Mouse (Mus musculus) limb, embryonic 13.5 days (tissue): ENCODE data around the gene Rpsa. TPM values are rescaled to one million over a fixed set of nuclear protein-coding genes. Genes with fewer than 3 reads are reported as not detected.
"Not testable (repeated sequence)": the region's sequence is repeated elsewhere in the genome, so short reads cannot be mapped to it uniquely, and the experiment has no call there.

Source experiments
- ATAC-seq: fragments of 200-750 bp; cut with Nextera tagmentation; 2 replicates; pipeline ENCODE4 v1.8.0; 2017; ENCODE audit warnings: low read depth, moderate number of reproducible peaks, moderate TSS enrichment; ENCODE audit not compliant: low FRiP score
- H3K27ac ChIP-seq: fragments of 300-500 bp; sonication (generic); 2 replicates; pipeline ENCODE4 v1.5.1; 2015; ENCODE audit warnings: inconsistent platforms, mild to moderate bottlenecking, moderate library complexity
- H3K27me3 ChIP-seq: fragments of 300-500 bp; sonication (generic); 2 replicates; pipeline ENCODE4 v1.6.1; 2015; ENCODE audit warnings: mild to moderate bottlenecking, inconsistent platforms
- H3K36me3 ChIP-seq: fragments of 300-500 bp; sonication (generic); 2 replicates; pipeline ENCODE4 v1.6.1; 2015; ENCODE audit warnings: inconsistent platforms, mild to moderate bottlenecking, moderate library complexity
- H3K4me1 ChIP-seq: fragments of 300-500 bp; sonication (generic); 2 replicates; pipeline ENCODE4 v1.6.1; 2015; ENCODE audit warnings: inconsistent platforms
- H3K4me2 ChIP-seq: fragments of 300-500 bp; sonication (generic); replicated peaks from 2 replicates; pipeline ENCODE4 v1.6.1; 2015; ENCODE audit warnings: inconsistent platforms, mild to moderate bottlenecking, moderate library complexity
- H3K4me3 ChIP-seq: fragments of 300-500 bp; sonication (generic); 2 replicates; pipeline ENCODE4 v1.5.1; 2015; ENCODE audit warnings: moderate library complexity, mild to moderate bottlenecking, inconsistent platforms
- H3K9ac ChIP-seq: fragments of 300-500 bp; sonication (generic); 2 replicates; pipeline ENCODE4 v1.6.1; 2015; ENCODE audit warnings: mild to moderate bottlenecking, inconsistent platforms
- H3K9me3 ChIP-seq: fragments of 300-500 bp; sonication (generic); 2 replicates; pipeline ENCODE4 v1.6.1; 2016; ENCODE audit warnings: inconsistent platforms
- WGBS: fragments of 180-500 bp; shearing (Covaris S2); methylation state at CpG from one replicate; pipeline ENCODE4 v1.1.7; 2015; 5-methylcytosine and 5-hydroxymethylcytosine counted together
- polyA plus RNA-seq: library from polyadenylated mRNA; unstranded; fragments of >200 nt; fragmentation: Nextera tagmentation; extraction: Ambion mirVana; gene quantifications from 2 replicates; pipeline ENCODE4 v1.2.1, GENCODE M21; 2015

The Rpsa gene
- polyA plus RNA-seq, 1 experiment from 2014 or later = 1,301 TPM

DNA sequence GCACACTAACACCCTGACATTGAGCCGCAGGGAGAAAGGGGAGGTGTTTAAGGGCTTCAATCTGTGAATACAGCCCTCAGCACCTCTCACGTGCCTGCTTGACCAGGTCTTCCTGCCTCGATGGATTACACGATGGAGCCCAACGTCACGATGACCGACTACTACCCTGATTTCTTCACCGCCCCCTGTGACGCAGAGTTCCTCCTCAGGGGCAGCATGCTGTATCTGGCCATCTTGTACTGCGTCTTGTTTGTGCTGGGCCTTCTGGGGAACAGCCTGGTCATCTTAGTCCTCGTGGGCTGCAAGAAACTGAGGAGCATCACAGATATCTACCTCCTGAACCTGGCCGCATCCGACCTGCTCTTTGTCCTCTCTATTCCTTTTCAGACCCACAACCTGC, 33.8 kb upstream of the Rpsa start:
- H3K4me2 ChIP-seq = no peak overlapping the region
- no peaks in the 10 kb centered on the region for H3K36me3 ChIP-seq
- no peaks in the 10 kb centered on the region for H3K27me3 ChIP-seq
- H3K4me3 ChIP-seq = no peak overlapping the region
- H3K4me1 ChIP-seq = no peaks in the 10 kb centered on the region
- 0 out of 2 replicates have a peak, but pooled peaks cover 3% of the 10 kb centered on the region for H3K9me3 ChIP-seq
- no peak overlapping the region for H3K9ac ChIP-seq
- ATAC-seq = no peak
- H3K27ac ChIP-seq = no peak overlapping the region
- 87% methylated on average over 13 of the region's 13 CpGs for WGBS

DNA sequence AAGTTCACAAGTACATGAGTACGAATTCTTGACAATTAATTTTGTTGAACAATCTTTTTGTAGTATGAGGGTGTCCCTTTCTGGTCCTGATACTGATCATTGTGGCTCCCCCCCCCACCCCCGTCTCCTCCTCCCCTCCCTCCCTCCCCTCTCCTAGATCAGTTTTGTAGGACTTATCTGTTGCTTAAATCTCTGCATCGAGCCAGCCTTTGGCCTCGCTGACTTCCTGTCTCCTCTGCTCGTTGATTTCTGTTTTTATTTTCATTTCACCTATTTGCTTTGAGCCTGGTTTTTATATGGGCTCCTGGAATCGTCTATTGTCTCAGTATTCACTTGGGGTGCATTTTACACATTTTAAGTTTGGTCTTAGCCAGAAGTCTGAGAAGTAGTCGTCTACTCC, 31.6 kb upstream of the Rpsa start:
- Histone ChIP-seq H3K4me1 (no peaks in the 10 kb centered on the region), H3K36me3 (no peaks in the 10 kb centered on the region), H3K9ac (no peak overlapping the region), H3K27ac (no peak overlapping the region), H3K27me3 (no peaks in the 10 kb centered on the region), H3K4me2 (no peak overlapping the region), H3K9me3 (no peaks in the 10 kb centered on the region), H3K4me3 (no peak overlapping the region)
- no peak for ATAC-seq
- 64% methylated on average over 7 of the region's 7 CpGs for WGBS

DNA sequence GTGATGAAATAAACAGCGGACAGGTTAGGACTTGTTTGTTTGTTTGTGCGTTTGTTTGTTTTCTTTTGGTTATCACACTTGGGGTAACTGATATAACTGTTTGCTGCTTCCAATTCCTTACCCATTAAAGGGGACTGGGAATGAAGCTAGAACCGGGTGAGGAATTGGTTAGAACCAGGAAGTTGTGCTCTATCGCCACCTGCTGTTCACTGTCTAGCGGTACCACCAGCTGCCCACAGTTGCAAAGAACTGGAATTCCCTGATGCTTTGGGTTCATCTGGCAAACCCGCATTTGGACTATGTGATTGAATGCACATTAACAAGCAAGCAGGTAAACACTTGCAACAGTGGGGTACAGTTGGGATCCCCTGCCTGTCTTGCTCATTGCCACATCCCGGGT, 28.8 kb upstream of the Rpsa start:
- no peak overlapping the region for H3K27ac ChIP-seq
- H3K36me3 ChIP-seq = no peaks in the 10 kb centered on the region
- 19% methylated on average over 7 of the region's 7 CpGs for WGBS
- no peak overlapping the region for H3K4me2 ChIP-seq
- peaks cover 11% of the 10 kb centered on the region for H3K9me3 ChIP-seq
- no peak overlapping the region for H3K4me3 ChIP-seq
- no peaks in the 10 kb centered on the region for H3K27me3 ChIP-seq
- H3K4me1 ChIP-seq = no peaks in the 10 kb centered on the region
- ATAC-seq = no peak
- no peak overlapping the region for H3K9ac ChIP-seq

DNA sequence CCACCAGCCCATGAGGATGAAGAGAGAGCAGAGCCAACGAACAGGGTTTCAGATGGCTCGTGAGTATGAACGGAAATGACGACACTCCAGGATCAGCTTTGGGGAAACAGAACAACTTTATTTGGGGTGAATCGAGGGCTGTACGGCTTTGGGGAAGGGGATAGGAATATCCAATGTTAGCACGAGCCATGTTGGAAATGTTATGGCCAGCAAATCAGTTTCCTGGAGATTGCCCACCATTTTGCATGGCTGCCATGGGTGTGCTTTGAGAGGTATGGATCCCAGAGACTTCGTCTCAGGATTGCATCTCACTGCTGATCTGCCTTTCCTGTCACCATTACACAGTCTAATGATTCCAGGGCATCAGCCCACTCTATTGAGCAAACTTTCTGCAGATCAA, 28.2 kb upstream of the Rpsa start:
- no peak overlapping the region for H3K9ac ChIP-seq
- H3K27me3 ChIP-seq = no peaks in the 10 kb centered on the region
- no peak overlapping the region for H3K27ac ChIP-seq
- H3K4me3 ChIP-seq = no peak overlapping the region
- H3K9me3 ChIP-seq = peaks cover 16% of the 10 kb centered on the region
- H3K36me3 ChIP-seq = no peaks in the 10 kb centered on the region
- no peak for ATAC-seq
- H3K4me1 ChIP-seq = no peaks in the 10 kb centered on the region
- no peak overlapping the region for H3K4me2 ChIP-seq
- 86% methylated on average over 8 of the region's 8 CpGs for WGBS

DNA sequence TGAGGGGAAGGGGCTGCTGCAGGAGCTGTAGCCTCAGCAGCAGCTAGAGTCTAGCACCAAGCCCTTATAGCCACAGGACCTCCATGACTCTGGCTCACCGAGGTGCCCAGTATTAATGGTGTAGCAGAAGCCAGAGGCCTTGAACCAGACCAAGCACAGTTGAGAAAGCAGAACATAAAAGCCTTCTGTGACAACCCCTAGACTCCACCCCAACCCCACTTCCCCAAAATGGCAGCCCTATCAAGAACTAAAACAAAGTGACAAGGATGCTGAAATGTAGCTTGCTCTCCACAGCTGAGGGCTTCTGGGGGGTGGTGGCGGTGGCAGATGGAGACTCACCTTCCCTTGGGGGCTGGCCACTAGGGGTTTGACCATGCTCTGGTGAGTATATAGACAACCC, 26.3 kb upstream of the Rpsa start:
- H3K27ac ChIP-seq = no peak overlapping the region
- H3K27me3 ChIP-seq = no peaks in the 10 kb centered on the region
- peaks cover 16% of the 10 kb centered on the region for H3K9me3 ChIP-seq
- WGBS = 86% methylated on average over 2 of the region's 2 CpGs
- ATAC-seq = no peak
- no peaks in the 10 kb centered on the region for H3K4me1 ChIP-seq
- no peak overlapping the region for H3K4me2 ChIP-seq
- H3K9ac ChIP-seq = no peak overlapping the region
- no peaks in the 10 kb centered on the region for H3K36me3 ChIP-seq
- H3K4me3 ChIP-seq = no peak overlapping the region

DNA sequence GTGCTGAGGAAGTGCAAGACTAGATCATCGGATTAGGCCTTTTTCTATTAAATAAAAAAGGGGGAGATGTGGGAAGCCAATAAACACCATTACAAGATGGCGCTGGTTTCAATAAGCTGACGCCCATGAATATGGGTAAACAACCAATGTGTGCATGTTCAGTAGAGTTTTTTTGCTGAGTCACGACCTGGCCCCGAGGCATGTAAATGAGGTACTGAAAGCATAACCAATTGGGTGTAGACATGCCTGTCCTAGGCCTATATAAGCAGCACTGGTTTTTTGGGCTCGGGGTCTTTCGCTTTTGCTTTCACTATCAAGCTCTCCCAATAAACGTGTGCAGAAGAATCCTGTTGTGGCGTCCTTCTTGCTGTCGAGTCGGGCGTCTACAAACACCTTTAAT, 18.5 kb upstream of the Rpsa start:
- H3K4me2 ChIP-seq, H3K4me1 ChIP-seq, ATAC-seq, H3K27ac ChIP-seq, H3K4me3 ChIP-seq, H3K36me3 ChIP-seq, H3K27me3 ChIP-seq, H3K9ac ChIP-seq, H3K9me3 ChIP-seq: not testable (repeated sequence)
- 92% methylated on average over 12 of the region's 12 CpGs for WGBS

DNA sequence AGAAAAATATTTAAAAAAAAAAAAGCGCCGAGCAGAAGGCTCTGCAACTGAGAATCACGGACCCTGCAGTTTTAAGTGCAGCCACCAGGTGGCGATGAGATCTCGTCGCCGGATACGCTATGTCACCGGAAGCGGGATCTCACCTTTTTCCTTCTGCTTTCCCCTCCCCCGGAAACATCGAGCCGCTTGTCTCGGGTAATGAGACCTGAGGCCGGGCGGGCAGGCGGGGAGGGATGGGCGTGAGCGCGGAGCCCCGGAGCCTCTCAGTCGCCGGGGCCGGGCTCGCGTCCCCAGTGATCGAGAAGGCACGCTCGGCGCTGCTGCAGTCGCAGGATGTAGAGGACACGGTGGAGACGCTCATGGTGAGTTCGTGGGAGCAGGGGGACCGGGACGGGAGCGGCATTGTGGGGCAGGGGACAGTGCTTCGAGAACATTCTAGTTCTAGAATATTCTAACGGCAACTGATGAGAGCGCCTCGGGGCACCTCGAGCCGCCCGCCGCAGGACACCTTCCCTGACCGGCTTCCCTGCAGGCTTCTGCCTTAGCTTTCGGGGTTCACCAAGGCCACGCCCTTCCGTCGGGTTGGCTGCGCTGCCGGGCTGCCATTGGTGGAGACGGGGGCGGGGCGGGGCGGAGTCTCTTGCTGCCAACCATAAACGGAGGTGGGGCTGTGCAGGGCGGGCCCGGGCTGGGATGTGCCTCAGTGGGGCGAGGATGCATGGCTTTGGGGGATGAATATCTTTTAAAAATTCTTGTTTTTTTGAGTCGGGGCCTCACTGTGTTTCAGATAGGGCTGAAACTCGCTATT, 17.1 kb upstream of the Rpsa start, which contains the start of gene Slc25a38:
Slc25a38 (plus strand) TSS at position 164 of the 808 bp plus-strand sequence.
- no peaks in the 10 kb centered on the region for H3K27me3 ChIP-seq
- H3K9me3 ChIP-seq = no peaks in the 10 kb centered on the region
- peak within 1 kb of the TSS; percentile 75 for H3K4me2 ChIP-seq
- H3K9ac ChIP-seq = peak within 1 kb of the TSS; percentile 75
- no peaks in the 10 kb centered on the region for H3K36me3 ChIP-seq
- H3K4me1 ChIP-seq = peaks cover 7% of the 10 kb centered on the region; the same call in 1 of the 2 replicates
- peak; percentile 98 for ATAC-seq
- WGBS = under 1% methylated on average over 62 of the region's 62 CpGs
- peak within 1 kb of the TSS; percentile 87 for H3K4me3 ChIP-seq
- peak within 1 kb of the TSS; percentile 94 for H3K27ac ChIP-seq

DNA sequence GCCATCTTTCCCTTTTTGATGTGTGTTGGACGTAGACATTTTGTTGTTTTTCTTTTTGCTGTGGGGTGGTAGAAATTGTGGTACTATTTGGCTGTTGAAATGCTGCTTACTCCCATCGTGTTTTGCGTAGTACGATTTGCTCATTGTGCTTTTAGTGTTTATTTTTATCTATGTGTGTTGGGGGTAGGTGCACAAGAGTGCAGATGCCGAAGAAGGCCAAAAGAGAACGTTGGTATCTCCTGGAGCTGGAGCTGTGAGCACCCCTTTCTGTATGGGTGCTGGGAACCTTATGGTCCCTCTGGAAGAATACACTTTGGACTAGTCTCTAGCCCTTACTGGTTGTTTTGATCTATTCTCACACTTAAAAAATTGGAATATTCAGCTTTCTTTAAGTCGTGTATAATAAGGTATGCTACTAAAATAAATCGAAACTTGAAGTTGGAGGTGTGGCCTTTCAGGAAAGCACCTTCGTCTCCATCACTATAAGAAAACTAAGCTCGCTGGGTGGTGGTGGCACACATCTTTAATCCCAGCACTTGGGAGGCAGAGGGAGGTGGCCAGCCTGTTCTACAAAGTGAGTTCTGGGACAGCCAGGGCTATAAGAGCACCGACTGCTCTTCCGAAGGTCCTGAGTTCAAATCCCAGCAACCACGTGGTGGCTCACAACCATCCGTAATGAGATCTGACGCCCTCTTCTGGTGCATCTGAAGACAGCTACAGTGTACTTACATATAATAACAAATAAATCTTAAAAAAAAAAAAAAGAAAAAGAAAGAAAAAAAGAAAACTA, 16.1 kb upstream of the Rpsa start:
- ATAC-seq = no peak
- peak overlapping the region; percentile 75; the same call in 1 of the 2 replicates for H3K9ac ChIP-seq
- peak overlapping the region; percentile 75 for H3K4me2 ChIP-seq
- H3K27ac ChIP-seq = peak overlapping the region; percentile 94
- H3K4me3 ChIP-seq = peak overlapping the region; percentile 87
- H3K9me3 ChIP-seq = no peaks in the 10 kb centered on the region
- peaks cover 7% of the 10 kb centered on the region; the same call in 1 of the 2 replicates for H3K4me1 ChIP-seq
- no peaks in the 10 kb centered on the region for H3K36me3 ChIP-seq
- WGBS = 82% methylated on average over 15 of the region's 15 CpGs
- no peaks in the 10 kb centered on the region for H3K27me3 ChIP-seq

DNA sequence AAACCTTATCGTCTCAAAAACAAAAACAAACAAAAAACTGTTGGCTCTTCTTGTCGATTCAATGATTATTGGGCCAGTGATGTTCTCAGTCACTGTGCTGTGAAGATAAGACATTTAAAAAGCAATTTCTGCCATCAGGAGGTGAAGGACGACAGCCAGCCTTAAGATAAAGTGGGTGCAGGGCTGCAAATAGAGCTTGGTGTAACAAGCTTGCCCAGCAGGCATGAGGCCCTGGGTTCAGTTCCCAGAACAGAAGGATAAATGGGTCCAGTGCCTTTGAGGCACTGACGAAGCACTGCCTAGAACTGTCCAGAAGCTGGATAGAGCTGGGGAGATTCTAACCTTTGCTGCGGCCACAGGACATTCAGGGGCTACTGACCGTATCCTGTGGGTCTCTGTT, 15.0 kb upstream of the Rpsa start:
- 90% methylated on average over 6 of the region's 6 CpGs for WGBS
- H3K4me1 ChIP-seq = peaks cover 7% of the 10 kb centered on the region; the same call in 1 of the 2 replicates

DNA sequence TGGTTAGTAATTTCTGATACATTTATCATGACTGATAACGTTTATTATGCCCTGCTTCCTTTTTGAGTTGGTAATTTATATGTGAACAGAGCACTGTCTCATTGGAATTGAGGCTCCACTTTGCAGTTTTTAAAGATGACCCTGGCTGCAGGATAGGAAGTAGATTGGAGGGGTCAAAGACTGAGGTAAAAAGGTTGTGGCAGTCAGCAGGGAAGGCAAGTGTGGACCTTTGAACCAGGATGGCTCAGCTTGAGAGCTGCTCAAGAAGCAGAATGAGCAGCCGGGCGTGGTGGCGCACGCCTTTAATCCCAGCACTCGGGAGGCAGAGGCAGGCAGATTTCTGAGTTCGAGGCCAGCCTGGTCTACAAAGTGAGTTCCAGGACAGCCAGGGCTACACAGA, 14.0 kb upstream of the Rpsa start:
- no peaks in the 10 kb centered on the region for H3K9me3 ChIP-seq
- H3K36me3 ChIP-seq = peaks cover 19% of the 10 kb centered on the region
- peaks cover 7% of the 10 kb centered on the region; the same call in 1 of the 2 replicates for H3K4me1 ChIP-seq
- no peak overlapping the region for H3K4me3 ChIP-seq
- WGBS = 98% methylated on average over 7 of the region's 7 CpGs
- no peak overlapping the region for H3K9ac ChIP-seq
- ATAC-seq = no peak
- H3K27ac ChIP-seq = no peak overlapping the region
- no peaks in the 10 kb centered on the region for H3K27me3 ChIP-seq
- H3K4me2 ChIP-seq = no peak overlapping the region

More for the DNA sequence above, 15.0 kb upstream of the Rpsa start:
- ATAC-seq = no peak
- H3K36me3 ChIP-seq = peaks cover 10% of the 10 kb centered on the region
- no peak overlapping the region for H3K9ac ChIP-seq
- no peak overlapping the region for H3K4me2 ChIP-seq
- H3K27me3 ChIP-seq = no peaks in the 10 kb centered on the region
- no peaks in the 10 kb centered on the region for H3K9me3 ChIP-seq
- no peak overlapping the region for H3K27ac ChIP-seq
- H3K4me3 ChIP-seq = no peak overlapping the region

DNA sequence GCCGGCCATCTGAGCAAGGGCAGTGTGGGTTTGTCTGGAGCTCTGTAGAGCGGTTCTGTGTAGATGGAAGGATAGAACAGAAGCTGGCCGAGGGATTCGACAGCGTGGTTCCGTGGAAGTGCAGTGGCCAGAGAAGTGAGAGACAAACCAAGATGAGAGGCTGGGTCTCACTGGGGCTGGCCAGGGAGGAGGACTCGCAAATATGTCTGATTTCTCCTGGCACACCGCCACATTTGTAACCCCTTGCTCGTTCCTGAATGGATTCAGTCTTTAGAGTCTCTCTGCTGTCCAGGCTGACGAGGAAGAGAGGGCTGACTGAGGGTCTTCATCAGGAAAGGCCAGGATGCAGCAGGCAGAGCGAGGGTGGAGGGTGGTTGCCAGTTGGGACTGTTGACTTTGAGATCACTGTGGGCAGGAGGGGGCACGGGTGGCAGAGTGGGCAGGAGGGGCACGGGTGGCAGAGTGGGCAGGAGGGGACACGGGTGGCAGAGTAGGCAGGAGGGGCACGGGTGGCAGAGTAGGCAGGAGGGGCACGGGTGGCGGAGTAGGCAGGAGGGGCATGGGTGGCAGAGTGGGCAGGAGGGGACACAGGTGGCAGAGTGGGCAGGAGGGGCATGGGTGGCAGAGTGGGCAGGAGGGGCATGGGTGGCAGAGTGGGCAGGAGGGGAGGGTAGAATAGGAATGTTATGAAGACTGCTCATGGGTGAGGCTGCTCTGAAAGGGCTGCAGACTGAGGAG, 13.3 kb upstream of the Rpsa start:
- no peak overlapping the region for H3K27ac ChIP-seq
- peaks cover 7% of the 10 kb centered on the region; the same call in 1 of the 2 replicates for H3K4me1 ChIP-seq
- 90% methylated on average over 17 of the region's 17 CpGs for WGBS
- H3K27me3 ChIP-seq = no peaks in the 10 kb centered on the region
- H3K9ac ChIP-seq = no peak overlapping the region
- H3K4me3 ChIP-seq = no peak overlapping the region
- H3K9me3 ChIP-seq = no peaks in the 10 kb centered on the region
- H3K36me3 ChIP-seq = peaks cover 26% of the 10 kb centered on the region
- no peak for ATAC-seq
- H3K4me2 ChIP-seq = no peak overlapping the region

DNA sequence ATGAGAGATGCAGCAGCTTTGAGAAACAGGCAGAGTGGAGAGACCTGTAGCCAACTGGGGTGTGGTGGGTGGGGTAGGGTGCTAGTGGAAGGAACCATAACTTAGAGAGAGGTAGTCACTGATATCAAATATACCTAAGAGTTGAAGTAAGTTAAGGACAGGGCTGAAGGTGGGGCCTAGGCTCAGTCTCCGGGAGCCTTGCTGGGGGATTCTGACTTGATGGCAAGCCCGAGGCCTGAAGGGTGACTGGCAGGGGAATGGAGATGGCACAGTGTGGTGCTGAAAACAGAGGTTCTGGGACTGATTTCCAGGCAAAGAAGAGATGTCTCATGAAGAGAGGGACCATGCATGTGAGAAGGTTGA, 12.7 kb upstream of the Rpsa start:
- no peak overlapping the region for H3K27ac ChIP-seq
- no peaks in the 10 kb centered on the region for H3K9me3 ChIP-seq
- peaks cover 7% of the 10 kb centered on the region; the same call in 1 of the 2 replicates for H3K4me1 ChIP-seq
- peaks cover 32% of the 10 kb centered on the region for H3K36me3 ChIP-seq
- no peak overlapping the region for H3K4me2 ChIP-seq
- no peak for ATAC-seq
- 0 out of 2 replicates have a peak overlapping the region, but pooled peaks have one; percentile 4 for H3K9ac ChIP-seq
- no peak overlapping the region for H3K4me3 ChIP-seq
- WGBS = 91% methylated on average over 2 of the region's 2 CpGs
- H3K27me3 ChIP-seq = no peaks in the 10 kb centered on the region
